Mouse (Mus musculus) ES-Bruce4 (cell line): ENCODE data around the gene Oat. TPM values are rescaled to one million over a fixed set of nuclear protein-coding genes. Genes with fewer than 3 reads are reported as not detected.

Source experiments
- H3K27ac ChIP-seq: 2 replicates; pipeline ENCODE4 v1.5.1; 2012; ENCODE audit warnings: low read length, inconsistent platforms; ENCODE audit not compliant: insufficient read depth
- H3K27me3 ChIP-seq: 2 replicates; pipeline ENCODE4 v1.6.1; 2012; ENCODE audit warnings: mild to moderate bottlenecking, low read length, inconsistent platforms; ENCODE audit not compliant: control insufficient read depth, poor library complexity, insufficient read depth, severe bottlenecking
- H3K36me3 ChIP-seq: 2 replicates; pipeline ENCODE4 v1.6.1; 2012; ENCODE audit warnings: inconsistent platforms, mild to moderate bottlenecking, low read length, moderate library complexity; ENCODE audit not compliant: control insufficient read depth, poor library complexity, insufficient read depth, severe bottlenecking
- H3K4me1 ChIP-seq: one replicate; pipeline ENCODE4 v1.8.1; 2011; ENCODE audit warnings: low read length; ENCODE audit not compliant: control insufficient read depth, insufficient read depth
- H3K4me3 ChIP-seq: 2 replicates; pipeline ENCODE4 v1.5.1; 2011; ENCODE audit warnings: low read depth, mild to moderate bottlenecking, low read length
- H3K9ac ChIP-seq: 2 replicates; pipeline ENCODE4 v1.6.1; 2012; ENCODE audit warnings: low read depth, mild to moderate bottlenecking, inconsistent platforms; ENCODE audit not compliant: poor library complexity, severe bottlenecking
- H3K9me3 ChIP-seq: replicated peaks from 2 replicates; pipeline ENCODE4 v1.6.1; 2012; ENCODE audit warnings: mild to moderate bottlenecking, low read length, inconsistent platforms; ENCODE audit not compliant: control insufficient read depth, poor library complexity, insufficient read depth, severe bottlenecking
- CTCF ChIP-seq: IDR thresholded peaks from one replicate; pipeline ENCODE4 v1.8.1; 2011; ENCODE audit warnings: low read depth, low read length
- EP300 ChIP-seq: IDR thresholded peaks from 2 replicates; pipeline ENCODE4 v1.6.1; 2011; ENCODE audit warnings: low read depth, low read length; ENCODE audit not compliant: insufficient read depth
- POLR2A ChIP-seq: IDR thresholded peaks from one replicate; pipeline ENCODE4 v1.8.1; 2011; ENCODE audit warnings: low read length; ENCODE audit not compliant: insufficient read depth
- polyA plus RNA-seq: library from polyadenylated mRNA; stranded (reverse); fragments of >200 nt; gene quantifications from 2 replicates; pipeline ENCODE4 v1.2.4, GENCODE M21; 2011; ENCODE audit warnings: low read depth; ENCODE audit not compliant: missing spikeins, insufficient read depth, insufficient read length

Oat gene
- polyA plus RNA-seq, 1 experiment = 38.8 TPM

DNA sequence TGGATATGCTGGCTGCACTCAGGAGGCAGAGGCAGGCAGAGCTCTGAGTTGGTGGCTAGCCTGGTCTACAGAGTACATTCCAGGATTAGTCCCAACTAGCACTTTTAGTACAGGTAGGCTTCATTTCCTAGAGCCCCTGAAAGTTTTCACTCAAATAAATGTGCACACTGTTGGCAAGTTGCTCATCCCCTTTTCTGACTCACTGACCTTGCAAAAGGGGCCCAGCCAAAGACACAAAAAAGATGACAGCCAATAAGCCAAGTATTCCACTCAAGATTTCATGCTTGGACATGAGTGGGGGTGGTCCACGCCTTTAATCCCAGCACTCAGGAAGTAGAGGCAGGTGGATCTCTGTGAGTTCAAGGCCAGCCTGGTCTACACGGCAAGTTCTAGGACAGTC lies 5.2 kb upstream of the Oat start:
- no peak for TF ChIP-seq POLR2A
- no peak for TF ChIP-seq EP300
- TF ChIP-seq CTCF = no peak
- Histone ChIP-seq H3K4me1 (no peaks in the 10 kb centered on the region), H3K9ac (no peak overlapping the region)

DNA sequence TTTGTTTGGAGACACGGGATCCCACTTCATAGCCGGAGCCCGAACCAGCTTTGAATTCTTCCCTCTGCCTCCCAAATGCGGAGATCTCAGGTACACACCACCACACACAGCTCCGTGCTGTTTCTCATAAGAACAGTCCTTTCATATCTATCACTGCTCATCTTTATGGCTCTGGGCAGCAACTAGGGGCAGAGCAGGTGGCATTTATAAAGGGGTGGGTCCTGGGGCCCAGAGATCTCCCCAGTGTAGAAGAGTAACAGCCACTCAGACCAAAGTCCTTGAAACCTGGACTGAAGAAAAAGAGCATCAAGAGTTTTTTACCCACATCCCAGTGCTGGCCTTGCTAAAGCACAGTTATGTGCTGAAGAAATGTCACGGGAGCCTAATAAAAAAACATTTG lies 4.3 kb upstream of the Oat start:
- no peak overlapping the region for H3K27ac ChIP-seq
- H3K9ac ChIP-seq = no peak overlapping the region
- H3K36me3 ChIP-seq = no peaks in the 10 kb centered on the region
- no peaks in the 10 kb centered on the region; the same call in 1 of the 2 replicates for H3K27me3 ChIP-seq
- H3K9me3 ChIP-seq = no peaks in the 10 kb centered on the region
- H3K4me3 ChIP-seq = no peak overlapping the region
- H3K4me1 ChIP-seq = no peaks in the 10 kb centered on the region
- TF ChIP-seq CTCF (no peak), EP300 (no peak), POLR2A (no peak)

More for the DNA sequence above, 5.2 kb upstream of the Oat start:
- Histone ChIP-seq H3K27me3 (no peaks in the 10 kb centered on the region; the same call in 1 of the 2 replicates), H3K36me3 (no peaks in the 10 kb centered on the region), H3K4me3 (no peak overlapping the region), H3K27ac (no peak overlapping the region), H3K9me3 (no peaks in the 10 kb centered on the region)

DNA sequence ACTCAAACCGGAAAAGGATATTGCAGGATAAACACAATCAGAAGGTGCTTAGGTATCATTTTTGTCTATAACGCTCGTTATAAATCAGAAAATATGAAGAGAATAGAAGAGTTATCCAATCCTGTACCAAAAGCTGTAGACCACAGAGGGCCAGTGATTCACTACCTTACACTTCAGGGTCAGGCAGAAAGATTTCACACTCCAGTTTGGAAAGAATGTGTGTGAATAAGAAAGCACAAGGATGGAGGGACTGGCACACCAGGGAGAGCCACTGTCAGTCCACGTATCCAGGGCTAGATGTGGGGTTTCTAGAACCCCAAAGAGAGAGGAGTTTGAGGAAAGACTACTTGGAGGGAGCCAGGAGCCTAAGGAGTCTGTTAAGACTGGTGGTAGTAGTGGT lies 693 bp upstream of the Oat start:
- H3K9ac ChIP-seq = no peak overlapping the region
- H3K36me3 ChIP-seq = no peaks in the 10 kb centered on the region
- no peaks in the 10 kb centered on the region; the same call in 1 of the 2 replicates for H3K27me3 ChIP-seq
- TF ChIP-seq POLR2A = no peak
- TF ChIP-seq CTCF = no peak
- no peak for TF ChIP-seq EP300
- no peak overlapping the region for H3K4me3 ChIP-seq
- H3K4me1 ChIP-seq = no peaks in the 10 kb centered on the region
- H3K9me3 ChIP-seq = no peaks in the 10 kb centered on the region
- no peak overlapping the region for H3K27ac ChIP-seq

DNA sequence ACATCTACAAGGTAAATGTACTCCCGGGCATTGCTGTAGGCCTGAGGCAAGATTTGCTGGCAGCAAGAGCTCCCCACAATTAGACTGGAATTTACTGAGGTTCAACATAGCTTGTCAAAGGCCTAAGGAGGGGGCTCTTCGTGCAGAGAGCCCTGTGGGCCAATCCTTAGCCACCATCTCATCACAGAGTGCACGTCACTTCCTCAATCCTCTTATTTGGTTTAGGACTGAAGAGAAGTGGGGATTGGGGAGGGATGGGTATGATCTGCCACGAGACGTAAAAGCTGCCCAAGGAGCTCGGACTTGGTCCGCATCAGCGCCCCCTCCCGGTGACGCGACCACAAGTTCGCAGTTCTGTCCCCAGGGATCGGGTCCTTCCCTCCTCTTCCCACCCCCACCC lies 575 bp downstream of the Oat start:
- H3K4me1 ChIP-seq = no peaks in the 10 kb centered on the region
- TF ChIP-seq EP300 (0 out of 2 replicates have a peak, but pooled peaks have one; percentile 29), POLR2A (no peak), CTCF (peak; percentile 70)
- no peak overlapping the region for H3K27ac ChIP-seq
- H3K9ac ChIP-seq = peak overlapping the region; percentile 73
- no peaks in the 10 kb centered on the region for H3K9me3 ChIP-seq
- H3K27me3 ChIP-seq = no peaks in the 10 kb centered on the region; the same call in 1 of the 2 replicates
- peak overlapping the region; percentile 81 for H3K4me3 ChIP-seq
- no peaks in the 10 kb centered on the region for H3K36me3 ChIP-seq

DNA sequence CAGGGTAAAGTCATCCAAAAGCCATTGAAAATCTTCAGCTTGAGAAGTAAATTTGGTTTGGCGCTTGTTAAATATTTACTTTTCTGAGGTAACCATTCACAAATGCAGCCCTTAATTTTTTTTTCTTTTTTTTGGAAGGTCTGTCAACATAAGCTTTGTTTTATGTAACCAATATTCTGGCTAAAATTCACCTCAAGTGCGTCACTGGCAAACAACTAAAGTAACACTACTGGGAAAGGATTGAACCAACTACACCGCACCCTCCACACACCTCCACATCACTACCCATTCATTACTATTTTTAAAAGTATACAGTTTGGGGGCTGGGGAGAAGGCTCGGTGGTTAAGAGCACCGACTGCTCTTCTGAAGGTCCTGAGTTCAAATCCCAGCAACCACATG lies 1.6 kb downstream of the Oat start:
- TF ChIP-seq POLR2A (no peak), CTCF (no peak), EP300 (no peak)
- Histone ChIP-seq H3K27me3 (no peaks in the 10 kb centered on the region; the same call in 1 of the 2 replicates), H3K4me1 (no peaks in the 10 kb centered on the region), H3K9ac (no peak overlapping the region), H3K4me3 (no peak overlapping the region), H3K36me3 (no peaks in the 10 kb centered on the region), H3K27ac (no peak overlapping the region), H3K9me3 (no peaks in the 10 kb centered on the region)

DNA sequence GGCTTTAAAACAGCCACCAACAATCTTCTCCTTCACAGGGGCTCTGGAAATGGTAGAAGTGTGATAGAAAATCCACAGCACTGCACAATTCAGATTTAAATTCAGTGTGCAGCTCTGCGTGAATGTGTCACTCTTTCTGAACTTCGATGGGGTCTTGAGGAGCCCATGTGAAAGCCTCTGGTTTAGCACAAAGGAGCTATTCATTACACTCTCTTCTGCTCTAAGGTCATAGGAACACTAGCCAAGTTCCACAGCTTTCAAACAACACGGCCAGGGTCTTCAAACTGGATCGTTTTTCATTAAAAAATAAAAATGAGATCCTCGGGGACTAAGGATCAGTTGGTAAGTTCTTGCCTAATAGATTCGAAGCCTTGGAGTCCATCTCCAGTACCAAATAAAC lies 3.0 kb downstream of the Oat start:
- Histone ChIP-seq H3K36me3 (no peaks in the 10 kb centered on the region), H3K9ac (no peak overlapping the region), H3K27me3 (no peaks in the 10 kb centered on the region), H3K9me3 (no peaks in the 10 kb centered on the region), H3K4me3 (no peak overlapping the region), H3K4me1 (no peaks in the 10 kb centered on the region), H3K27ac (no peak overlapping the region)
- TF ChIP-seq CTCF = no peak
- TF ChIP-seq POLR2A = no peak
- no peak for TF ChIP-seq EP300
